Mouse (Mus musculus) embryonic facial prominence, embryonic 12.5 days (tissue): Measurements from ENCODE around the gene Gad2. TPM values are rescaled to one million over a fixed set of nuclear protein-coding genes. Genes with fewer than 3 reads are reported as not detected.

ENCODE experiments used
- ATAC-seq: fragments of 200-750 bp; cut with Nextera tagmentation; 2 replicates; pipeline ENCODE4 v1.8.0; 2017; ENCODE audit not compliant: insufficient number of reproducible peaks, insufficient read depth, low FRiP score, low TSS enrichment
- H3K27ac ChIP-seq: fragments of 300-500 bp; sonication (generic); 2 replicates; pipeline ENCODE4 v1.5.1; 2016; ENCODE audit warnings: mild to moderate bottlenecking
- H3K27me3 ChIP-seq: fragments of 300-500 bp; sonication (generic); 2 replicates; pipeline ENCODE4 v1.6.1; 2016; ENCODE audit warnings: mild to moderate bottlenecking, moderate library complexity
- H3K36me3 ChIP-seq: fragments of 300-500 bp; sonication (generic); 2 replicates; pipeline ENCODE4 v1.6.1; 2016; ENCODE audit warnings: mild to moderate bottlenecking
- H3K4me1 ChIP-seq: fragments of 300-500 bp; sonication (generic); 2 replicates; pipeline ENCODE4 v1.6.1; 2016
- H3K4me2 ChIP-seq: fragments of 300-500 bp; sonication (generic); replicated peaks from 2 replicates; pipeline ENCODE4 v1.6.1; 2016; ENCODE audit warnings: mild to moderate bottlenecking, moderate library complexity
- H3K4me3 ChIP-seq: fragments of 300-500 bp; sonication (generic); 2 replicates; pipeline ENCODE4 v1.5.1; 2016; ENCODE audit warnings: mild to moderate bottlenecking
- H3K9ac ChIP-seq: fragments of 300-500 bp; sonication (generic); 2 replicates; pipeline ENCODE4 v1.6.1; 2016; ENCODE audit warnings: mild to moderate bottlenecking, moderate library complexity
- H3K9me3 ChIP-seq: fragments of 300-500 bp; sonication (generic); 2 replicates; pipeline ENCODE4 v1.6.1; 2016; ENCODE audit warnings: mild to moderate bottlenecking, moderate library complexity
- WGBS: fragments of 180-500 bp; shearing (Covaris S2); methylation state at CpG from one replicate; pipeline ENCODE4 v1.1.7; 2016; 5-methylcytosine and 5-hydroxymethylcytosine counted together
- microRNA-seq: library from miRNA; unstranded; fragments of <30 nt; microRNA quantifications from one replicate; pipeline ENCODE4, GENCODE M21; 2017
- polyA plus RNA-seq: library from polyadenylated mRNA; unstranded; fragments of >200 nt; fragmentation: Nextera tagmentation; extraction: Ambion mirVana; gene quantifications from 2 replicates; pipeline ENCODE4 v1.2.1, GENCODE M21; 2016

Gad2 gene
- polyA plus RNA-seq, 1 experiment from 2014 or later, result 2.4 TPM

DNA sequence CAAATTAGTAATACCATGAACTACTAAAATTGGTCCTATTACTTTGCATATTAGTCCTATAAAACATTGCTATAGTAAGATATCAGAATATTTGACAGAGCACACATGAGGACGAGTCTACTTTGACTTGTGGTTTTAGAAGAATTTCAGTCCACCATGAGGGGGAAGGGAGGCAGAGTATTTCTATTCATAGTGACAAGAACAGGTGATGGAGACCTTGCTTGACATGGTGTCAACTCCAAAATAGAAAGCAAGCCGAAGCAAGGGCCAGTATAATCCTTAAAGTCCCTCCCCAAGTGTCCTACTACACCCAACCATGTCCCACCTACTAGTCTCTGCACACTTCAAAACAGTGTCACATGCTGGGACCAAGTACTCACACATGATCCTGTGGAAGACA, 114.1 kb downstream of the Gad2 start:
- H3K4me1 ChIP-seq, result no peaks in the 10 kb centered on the region
- H3K4me2 ChIP-seq, result no peak overlapping the region
- no peak for ATAC-seq
- H3K27me3 ChIP-seq, result no peaks in the 10 kb centered on the region
- H3K4me3 ChIP-seq, result no peak overlapping the region
- H3K36me3 ChIP-seq, result no peaks in the 10 kb centered on the region
- no peaks in the 10 kb centered on the region for H3K9me3 ChIP-seq
- no peak overlapping the region for H3K27ac ChIP-seq
- H3K9ac ChIP-seq, result no peak overlapping the region
- 67% methylated on average over 2 of the region's 2 CpGs for WGBS

DNA sequence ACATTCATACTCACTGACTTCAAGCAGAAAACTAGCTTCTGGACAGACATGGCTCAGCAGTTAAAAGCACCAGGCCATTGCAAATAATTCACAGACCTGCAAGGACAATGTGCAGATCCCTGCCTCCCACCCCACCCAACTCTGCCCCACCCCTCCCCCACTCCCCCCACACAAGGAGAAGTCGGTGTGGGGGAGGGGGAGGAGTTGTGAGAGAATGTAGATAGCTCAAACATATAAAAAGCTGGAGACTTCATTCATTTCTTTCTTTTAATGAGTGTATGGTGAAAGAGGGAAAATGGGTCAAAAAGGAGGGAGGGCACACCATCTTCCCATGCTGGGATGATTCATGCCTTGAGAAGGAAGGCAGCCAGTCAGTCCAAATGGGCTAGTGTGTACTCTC, 117.4 kb downstream of the Gad2 start:
- Histone ChIP-seq H3K27ac (no peak overlapping the region), H3K4me1 (no peaks in the 10 kb centered on the region), H3K27me3 (no peaks in the 10 kb centered on the region), H3K36me3 (no peaks in the 10 kb centered on the region), H3K9ac (no peak overlapping the region), H3K4me3 (no peak overlapping the region), H3K4me2 (no peak overlapping the region), H3K9me3 (no peaks in the 10 kb centered on the region)
- 50% methylated on average over 1 of the region's 1 CpGs for WGBS
- ATAC-seq, result no peak

DNA sequence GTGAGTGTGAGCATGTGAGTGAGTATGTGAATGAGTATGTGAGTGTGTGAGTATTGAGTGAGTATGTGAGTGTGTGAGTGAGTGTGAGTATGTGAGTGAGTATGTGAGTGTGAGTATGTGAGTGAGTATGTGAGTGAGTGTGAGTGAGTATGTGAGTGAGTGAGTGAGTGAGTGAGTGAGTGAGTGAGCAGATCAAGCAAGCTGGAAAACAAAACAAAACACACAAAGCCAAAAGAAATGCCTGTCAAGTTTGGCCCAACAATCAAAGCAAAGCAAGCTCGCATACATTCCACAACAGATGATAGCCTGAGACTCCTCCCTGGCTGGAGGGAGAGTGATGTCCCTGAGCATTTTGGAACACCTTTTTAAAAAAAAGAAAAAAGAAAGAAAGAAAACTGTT, 118.4 kb downstream of the Gad2 start:
- Histone ChIP-seq H3K27me3 (no peaks in the 10 kb centered on the region), H3K36me3 (no peaks in the 10 kb centered on the region), H3K27ac (no peak overlapping the region), H3K4me2 (no peak overlapping the region), H3K9ac (no peak overlapping the region), H3K4me1 (no peaks in the 10 kb centered on the region), H3K4me3 (no peak overlapping the region), H3K9me3 (no peaks in the 10 kb centered on the region)
- 74% methylated on average over 1 of the region's 1 CpGs for WGBS
- ATAC-seq, result no peak

DNA sequence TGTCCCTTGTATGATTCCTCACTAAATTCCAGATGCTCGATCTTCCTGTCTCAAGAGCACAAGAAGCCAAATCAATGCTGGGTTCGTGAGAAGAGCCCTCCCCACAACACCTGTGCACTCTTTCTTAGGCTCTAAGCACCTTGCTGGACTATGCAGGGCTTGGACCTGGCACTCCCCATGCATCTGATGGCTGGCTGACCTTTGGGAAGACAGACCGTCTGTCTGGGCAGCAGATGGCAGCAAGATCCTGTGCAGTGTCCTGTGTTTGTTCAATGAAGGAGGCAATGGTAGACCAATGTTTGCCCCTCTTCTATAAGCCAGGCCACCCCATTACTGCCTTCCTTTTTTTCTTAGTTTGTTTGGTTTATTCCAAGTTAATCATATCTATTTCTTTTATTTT, 119.2 kb downstream of the Gad2 start:
- H3K27me3 ChIP-seq, result no peaks in the 10 kb centered on the region
- no peak overlapping the region for H3K27ac ChIP-seq
- no peak overlapping the region for H3K4me2 ChIP-seq
- no peaks in the 10 kb centered on the region for H3K9me3 ChIP-seq
- no peak overlapping the region for H3K4me3 ChIP-seq
- H3K36me3 ChIP-seq, result no peaks in the 10 kb centered on the region
- ATAC-seq, result no peak
- H3K4me1 ChIP-seq, result no peaks in the 10 kb centered on the region
- WGBS, result 63% methylated on average over 3 of the region's 3 CpGs
- no peak overlapping the region for H3K9ac ChIP-seq

Small RNA genes within 50 kb of the gene (microRNA-seq; reads per million reads assigned to microRNA genes)
- gene Gm23636 (not detected), gene Mir3967 (not detected)

Other genes with a start within 250 kb of the Gad2 start
- gene Apbb1ip, start 151.9 kb downstream of the Gad2 start, polyA plus RNA-seq, result 1.4 and 1.9 TPM in 2 replicates